Mouse (Mus musculus): ENCODE results near the gene 9930022D16Rik. TPM values are rescaled to one million over a fixed set of nuclear protein-coding genes. Genes with fewer than 3 reads are reported as not detected.

9930022D16Rik gene
- total RNA-seq, 2 experiments from 2014 or later: not detected

- intact Hi-C loops (cut with DNase I): loop anchor here (2.0 kb wide), 1 partner anchor 416 kb away; no protein-coding TSS in a partner anchor
- peak; percentile 39 for DNase-seq
Observed at GRCm38 (mm10) chr11:109444600-109444999, 30.9 kb downstream of the 9930022D16Rik start.

- DNase-seq: no peak
- intact Hi-C loops (cut with DNase I): loop anchor here (2.0 to 5.0 kb wide), 2 partner anchors 137 to 415 kb away; no protein-coding TSS in a partner anchor
Observed at GRCm38 (mm10) chr11:109445438-109446035, 31.8 kb downstream of the 9930022D16Rik start.

GRCm38 (mm10) chr11:109451169-109451568 is 37.5 kb downstream of the 9930022D16Rik start:
- intact Hi-C loops (cut with DNase I): no loop called here
- no peak for DNase-seq

- DNase-seq: no peak
- intact Hi-C loops (cut with DNase I): no loop called here
Observed at GRCm38 (mm10) chr11:109456261-109456660, 42.5 kb downstream of the 9930022D16Rik start.

GRCm38 (mm10) chr11:109458165-109458564 is 44.4 kb downstream of the 9930022D16Rik start:
- intact Hi-C loops (cut with DNase I): no loop called here
- DNase-seq: no peak

GRCm38 (mm10) chr11:109460586-109460985 is 46.9 kb downstream of the 9930022D16Rik start:
- intact Hi-C loops (cut with DNase I): no loop called here
- DNase-seq: no peak

- intact Hi-C loops (cut with DNase I): no loop called here
- DNase-seq: no peak
Observed at GRCm38 (mm10) chr11:109465068-109465467, 51.4 kb downstream of the 9930022D16Rik start.

- intact Hi-C loops (cut with DNase I): no loop called here
- DNase-seq: no peak
Observed at GRCm38 (mm10) chr11:109466987-109467386, 53.3 kb downstream of the 9930022D16Rik start.

- intact Hi-C loops (cut with DNase I): no loop called here
- no peak for DNase-seq
Observed at GRCm38 (mm10) chr11:109468133-109468532, 54.4 kb downstream of the 9930022D16Rik start.

Small RNA genes within 50 kb of the gene (microRNA-seq; reads per million reads assigned to microRNA genes)
- not detected for gene Gm25540

Other genes starting within 250 kb of the 9930022D16Rik start
- 10 to 100 TPM; 37.0 to 37.7 TPM for gene Rgs9, start 115.8 kb upstream of the 9930022D16Rik start, total RNA-seq (2021)
- gene Gna13, start 51.1 kb upstream of the 9930022D16Rik start, total RNA-seq (2021): 10 to 100 TPM; 48.8 to 50.5 TPM
- gene Amz2, start 12.0 kb downstream of the 9930022D16Rik start, total RNA-seq (2021): 100 to 1,000 TPM; 179 to 181 TPM
- 1 to 10 TPM; 4.8 to 6.0 TPM for gene Arsg, start 59.5 kb downstream of the 9930022D16Rik start, total RNA-seq (2021)
- 10 to 100 TPM; 13.0 to 13.2 TPM for gene Slc16a6, start 59.7 kb downstream of the 9930022D16Rik start, total RNA-seq (2021)
- 10 to 100 TPM; 14.1 TPM for gene Wipi1, start 198.1 kb downstream of the 9930022D16Rik start, total RNA-seq (2021)
- 100 to 1,000 TPM; 334 to 356 TPM for gene Prkar1a, start 235.5 kb downstream of the 9930022D16Rik start, total RNA-seq (2021)

Data from left cerebral cortex, postnatal 4 days (tissue).